Mouse (Mus musculus): Measurements from ENCODE around the gene Lsm7.
A peak's percentile ranks its signal among the peaks of the same experiment; 100 is the strongest.

Lsm7 gene

DNA sequence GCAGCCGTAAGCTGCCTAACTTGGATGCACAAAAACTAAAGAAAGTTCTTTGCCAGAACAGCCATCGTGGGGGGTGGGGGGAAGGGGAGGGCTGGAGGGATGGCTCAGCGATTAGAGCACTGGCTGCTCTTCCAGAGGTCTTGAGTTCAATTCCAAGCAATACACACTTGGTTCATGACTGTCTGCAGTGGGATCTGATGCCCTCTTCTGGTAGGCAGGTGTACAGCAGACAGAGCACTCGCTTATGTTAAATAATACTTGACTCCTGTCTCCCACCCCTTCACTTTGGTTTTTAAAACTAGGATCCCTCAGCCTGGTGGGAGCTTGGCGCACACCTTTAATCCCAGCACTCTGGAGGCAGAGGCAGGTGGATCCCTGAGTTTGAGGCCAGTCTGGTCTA, 21.0 kb upstream of the Lsm7 start:
- DNase-seq (ENCODE audit: low spot score in 2 of 2): peak; percentile 50 to 65

GRCm38 (mm10) chr10:80874035-80874434, 19.0 kb upstream of the Lsm7 start:
- no peak for DNase-seq (ENCODE audit: low spot score in 2 of 2)

DNA sequence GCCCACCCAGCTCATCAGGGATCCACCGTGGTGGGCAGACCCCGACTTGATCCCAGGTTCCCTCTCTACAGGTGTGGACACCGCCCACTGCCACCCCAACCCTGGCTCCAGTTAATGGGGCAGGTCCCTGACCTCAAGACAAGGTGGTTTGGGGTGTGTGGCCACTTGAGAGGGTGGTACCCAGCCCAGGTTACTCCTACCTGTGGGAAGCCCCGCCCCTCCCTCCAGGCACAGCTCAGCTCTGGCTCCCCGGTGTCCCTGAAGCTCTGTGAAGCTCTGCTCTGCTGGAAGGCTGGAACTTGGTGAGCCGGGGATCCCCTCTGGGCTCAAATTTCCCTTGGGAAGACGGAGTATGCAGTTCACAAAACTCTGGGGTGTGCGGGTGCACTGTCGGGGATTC, 16.6 kb upstream of the Lsm7 start, which contains the start of gene Tmprss9:
Tmprss9 (plus strand) TSS at position 268 of the 400 bp plus-strand sequence.
- no peak for DNase-seq (ENCODE audit: low spot score in 2 of 2)

GRCm38 (mm10) chr10:80870993-80871392, 16.0 kb upstream of the Lsm7 start:
- DNase-seq (ENCODE audit: low spot score in 2 of 2): no peak

GRCm38 (mm10) chr10:80864446-80864845, 9.4 kb upstream of the Lsm7 start:
- DNase-seq (ENCODE audit: low spot score in 2 of 2): no peak

DNA sequence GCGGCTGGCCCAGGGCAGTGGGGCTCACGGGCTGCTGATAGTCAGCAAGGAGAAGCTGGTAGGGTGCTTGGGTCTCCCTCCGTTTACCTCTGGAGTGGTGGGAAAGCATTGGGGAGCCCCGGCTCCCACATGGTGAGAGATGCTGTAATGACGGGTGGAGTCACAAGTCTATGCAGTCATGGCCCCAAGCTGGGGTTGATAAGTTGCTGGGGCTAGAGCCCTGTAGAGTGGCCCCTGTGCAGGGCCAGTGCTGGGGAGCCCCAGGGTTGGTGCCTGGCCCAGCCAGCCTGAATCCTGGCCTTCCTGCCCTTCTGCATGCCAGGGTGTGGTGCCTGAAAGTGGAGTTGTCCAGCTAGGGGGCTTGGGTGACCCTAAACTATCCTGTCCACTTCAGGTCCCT, 7.3 kb upstream of the Lsm7 start:
- DNase-seq (ENCODE audit: low spot score in 2 of 2): no peak

- no peak for DNase-seq (ENCODE audit: low spot score in 2 of 2)
Measured at GRCm38 (mm10) chr10:80858350-80858935, 3.4 kb upstream of the Lsm7 start.

DNA sequence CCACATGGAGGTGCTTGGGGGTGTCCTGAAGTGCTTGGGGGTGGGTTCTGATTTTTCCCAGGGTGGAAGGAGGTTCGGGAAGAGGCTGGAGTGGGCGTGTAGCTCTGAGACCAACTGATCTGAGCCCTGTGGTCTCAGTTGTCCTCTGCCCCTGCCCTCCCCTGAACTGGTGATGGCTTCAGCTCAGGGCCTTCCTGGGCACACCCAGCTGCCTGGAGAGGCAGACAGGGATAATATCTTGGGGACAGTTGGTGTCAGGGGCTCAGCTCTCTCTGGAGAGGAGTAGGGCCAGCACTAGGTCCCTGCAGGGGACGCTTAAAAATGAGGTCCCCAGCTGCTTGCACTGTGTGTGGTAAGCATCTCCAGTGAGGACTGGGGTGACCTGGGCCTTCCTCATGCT, 2.8 kb upstream of the Lsm7 start:
- DNase-seq (ENCODE audit: low spot score in 2 of 2): no peak

DNA sequence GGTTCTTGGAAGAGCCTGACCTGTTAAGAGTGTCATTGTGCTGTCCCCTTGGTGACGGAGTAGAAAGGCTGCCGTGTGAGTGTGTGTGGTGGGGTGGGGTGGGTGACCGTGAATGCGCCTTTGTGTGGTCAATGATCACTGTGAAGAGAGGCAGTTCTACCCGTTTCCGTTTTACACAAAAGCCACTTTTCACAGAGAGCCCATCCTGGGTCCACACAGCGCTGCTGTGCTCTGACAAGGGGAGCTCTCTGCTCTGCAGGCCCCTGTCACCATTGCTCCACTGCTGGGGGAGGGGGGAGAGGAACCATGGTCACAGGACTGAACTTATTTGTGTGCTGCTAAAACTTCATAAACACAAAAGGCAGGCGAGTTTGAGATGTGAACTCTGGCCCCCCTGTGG, 2.4 kb upstream of the Lsm7 start:
- peak; percentile 58 to 77 for DNase-seq (ENCODE audit: low spot score in 2 of 2)

DNA sequence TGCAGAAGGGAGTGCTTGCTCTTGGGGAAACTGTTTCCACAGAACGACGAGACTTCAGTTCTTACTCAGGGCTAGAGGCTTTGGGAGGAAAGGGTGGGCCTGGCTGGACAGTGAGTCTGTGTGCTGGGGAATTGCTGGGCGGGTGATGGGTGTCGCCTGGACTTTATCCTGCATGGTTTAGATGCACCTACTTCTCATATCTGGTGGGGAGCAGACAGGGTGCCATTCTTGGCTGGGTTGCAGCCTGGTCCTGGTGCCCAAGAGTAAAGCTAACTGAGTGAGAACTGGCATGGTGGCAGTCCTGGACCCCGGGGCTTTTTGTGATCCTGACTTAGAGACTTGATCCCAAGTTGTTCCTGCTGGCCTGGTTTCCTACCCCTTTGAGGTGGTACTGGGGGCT, 1.9 kb upstream of the Lsm7 start:
- no peak for DNase-seq (ENCODE audit: low spot score in 2 of 2)

DNA sequence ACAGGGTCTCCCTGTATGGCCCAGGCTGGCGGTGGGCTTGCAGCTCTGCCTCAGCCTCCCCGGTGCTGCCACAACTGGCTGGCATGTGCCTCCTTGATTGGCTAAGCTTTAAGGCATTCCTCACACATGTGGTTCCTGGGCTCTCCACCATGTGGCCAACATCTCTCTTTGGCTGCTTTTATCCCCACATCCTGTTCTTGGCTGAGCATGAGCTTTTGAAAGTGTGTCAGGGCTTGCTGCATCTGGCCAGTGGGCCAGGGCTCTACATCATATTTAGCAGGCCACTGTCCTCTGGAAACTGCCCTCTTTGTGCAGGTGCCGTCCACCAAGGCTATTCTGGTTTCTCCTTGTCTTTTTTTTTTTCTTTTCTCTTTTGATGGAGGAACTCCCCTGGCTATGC, 1.3 kb upstream of the Lsm7 start:
- peak; percentile 26 to 41 for DNase-seq (ENCODE audit: low spot score in 2 of 2)

GRCm38 (mm10) chr10:80855749-80856073, 702 bp upstream of the Lsm7 start:
- DNase-seq (ENCODE audit: low spot score in 2 of 2): no peak

- peak; percentile 71 to 78 for DNase-seq (ENCODE audit: low spot score in 2 of 2)
Measured at GRCm38 (mm10) chr10:80848571-80848970, 6.4 kb downstream of the Lsm7 start.

DNA sequence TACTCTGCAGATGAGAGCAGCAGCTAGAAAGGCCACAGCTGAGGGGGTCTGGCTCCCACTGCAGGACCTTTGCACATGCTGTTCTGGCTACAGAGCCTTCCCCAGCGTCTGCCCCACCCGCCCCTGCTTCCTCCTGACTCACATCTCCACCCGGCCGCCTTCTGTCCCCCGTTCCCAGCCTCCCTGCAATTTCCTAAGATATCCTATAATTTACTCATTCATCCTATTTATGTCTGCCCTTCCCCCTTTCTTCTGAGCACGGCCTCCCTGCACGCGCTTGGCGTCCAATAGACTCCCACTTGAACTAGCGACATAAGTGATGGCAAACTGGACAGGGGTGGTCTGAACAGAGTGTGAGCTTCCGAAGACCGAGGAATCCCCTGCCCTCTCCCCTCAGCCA, 9.3 kb downstream of the Lsm7 start:
- DNase-seq (ENCODE audit: low spot score in 2 of 2): no peak

GRCm38 (mm10) chr10:80845055-80845693, 9.8 kb downstream of the Lsm7 start:
- DNase-seq (ENCODE audit: low spot score in 2 of 2): no peak

- no peak for DNase-seq (ENCODE audit: low spot score in 2 of 2)
Measured at GRCm38 (mm10) chr10:80843931-80844547, 11.0 kb downstream of the Lsm7 start, which contains the start of gene Lingo3. Lingo3 (minus strand) TSS chr10:80844039.

DNA sequence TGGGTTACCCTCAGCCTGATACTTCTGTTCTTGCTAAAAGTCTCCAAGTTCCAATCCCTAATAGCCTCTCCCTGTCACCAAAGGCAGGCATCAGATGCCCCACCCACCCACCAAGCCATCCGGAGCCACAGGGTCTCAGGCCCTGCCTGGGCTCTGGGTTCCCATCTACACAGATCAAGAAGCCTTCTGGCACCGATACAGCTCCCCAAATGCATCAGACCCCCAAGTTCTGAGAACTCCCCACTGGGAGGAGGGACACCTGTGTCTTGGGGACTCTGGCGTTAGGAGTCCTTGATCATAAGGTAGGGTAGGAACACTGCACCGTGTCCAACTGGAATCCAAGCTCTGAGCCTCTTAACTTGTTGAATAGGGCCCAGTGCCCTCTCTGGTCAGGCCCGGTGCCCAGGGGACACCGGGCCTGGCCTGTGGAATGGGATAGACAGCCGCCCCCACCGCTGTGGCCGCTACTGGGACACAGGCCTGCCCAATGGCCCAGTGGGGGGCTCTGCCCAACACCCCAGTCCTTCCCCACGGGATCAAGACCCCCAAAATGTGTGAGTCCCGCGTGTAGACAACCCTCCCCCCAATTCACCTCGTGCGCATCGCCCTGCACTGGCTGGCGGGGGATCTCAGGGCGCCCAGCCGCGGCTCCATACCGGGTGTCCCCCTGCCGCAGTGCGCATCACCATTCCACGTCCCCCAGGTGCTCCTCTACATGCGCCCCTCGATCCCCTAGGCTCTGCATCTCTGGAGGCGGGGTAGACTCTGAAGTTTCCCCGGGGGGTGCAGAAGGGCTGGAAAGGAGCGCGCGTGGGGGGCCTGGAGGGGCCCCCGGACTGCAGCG, 11.7 kb downstream of the Lsm7 start:
- DNase-seq (ENCODE audit: low spot score in 2 of 2): no peak

- DNase-seq (ENCODE audit: low spot score in 2 of 2): no peak
Measured at GRCm38 (mm10) chr10:80842334-80842733, 12.7 kb downstream of the Lsm7 start.

DNA sequence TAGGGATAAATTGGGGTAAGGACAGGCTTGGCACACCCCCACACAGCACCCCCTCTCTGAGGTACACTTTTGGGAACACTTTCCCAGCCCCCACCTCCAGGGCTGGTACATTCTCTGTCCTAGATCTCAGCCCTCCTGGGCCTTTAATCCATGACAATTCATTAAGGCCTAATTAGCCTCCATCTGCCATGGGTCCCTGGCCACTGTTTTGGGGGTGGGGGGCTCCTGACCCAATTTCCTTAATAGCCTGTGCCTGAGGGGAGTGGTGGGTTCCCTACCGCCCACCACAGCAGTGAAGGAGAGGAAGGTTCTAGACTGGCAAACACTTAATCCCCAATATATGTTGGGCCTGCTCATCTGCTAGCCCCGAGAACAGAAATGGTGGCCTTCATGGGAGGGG, 13.3 kb downstream of the Lsm7 start:
- DNase-seq (ENCODE audit: low spot score in 2 of 2): no peak

GRCm38 (mm10) chr10:80839848-80840247, 15.2 kb downstream of the Lsm7 start:
- DNase-seq (ENCODE audit: low spot score in 2 of 2): no peak

GRCm38 (mm10) chr10:80838346-80838912, 16.6 kb downstream of the Lsm7 start:
- no peak for DNase-seq (ENCODE audit: low spot score in 2 of 2)

DNA sequence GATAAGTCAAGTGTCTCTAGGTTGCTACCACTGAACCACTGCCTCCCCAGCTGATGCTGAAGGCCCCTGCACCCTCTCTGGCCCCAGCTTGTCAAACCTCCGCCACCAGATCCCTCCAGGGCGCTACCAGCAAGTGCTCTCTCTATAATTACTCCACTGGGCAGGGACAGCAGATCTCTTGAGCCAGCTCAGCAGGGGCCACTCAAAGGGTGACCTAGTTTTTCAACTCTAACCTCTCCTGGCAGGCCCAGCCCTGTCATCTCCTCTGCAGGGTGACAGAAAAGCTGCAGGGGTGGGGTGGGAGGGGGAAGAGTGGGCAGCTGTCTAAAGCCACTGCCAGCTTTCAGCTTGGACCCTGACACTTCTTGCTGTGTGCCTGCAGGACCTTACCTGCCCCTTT, 17.2 kb downstream of the Lsm7 start:
- DNase-seq (ENCODE audit: low spot score in 2 of 2): no peak

Data from natural killer cell, adult 2 months (primary cell).